Mouse (Mus musculus) layer of hippocampus, adult 11-12 months (tissue): ENCODE measurements around the gene 2310009B15Rik.

Source experiments
- DNase-seq: peaks from one replicate; pipeline ENCODE4 v3.0.0; 2022; ENCODE audit warnings: low spot score

The 2310009B15Rik gene

GRCm38 (mm10) chr1:138842315-138842714 lies 14.3 kb downstream of the 2310009B15Rik start:
- DNase-seq = no peak

- no peak for DNase-seq
Measured at GRCm38 (mm10) chr1:138841306-138842095, 15.2 kb downstream of the 2310009B15Rik start.

- DNase-seq = no peak
Measured at GRCm38 (mm10) chr1:138840440-138841305, 16.0 kb downstream of the 2310009B15Rik start.

GRCm38 (mm10) chr1:138839809-138840430 lies 16.7 kb downstream of the 2310009B15Rik start:
- DNase-seq = no peak

- no peak for DNase-seq
Measured at GRCm38 (mm10) chr1:138839291-138839690, 17.4 kb downstream of the 2310009B15Rik start.

- DNase-seq = no peak
Measured at GRCm38 (mm10) chr1:138837786-138838743, 18.6 kb downstream of the 2310009B15Rik start.

GRCm38 (mm10) chr1:138835355-138835900 lies 21.2 kb downstream of the 2310009B15Rik start:
- no peak for DNase-seq

- no peak for DNase-seq
Measured at GRCm38 (mm10) chr1:138831309-138831708, 25.3 kb downstream of the 2310009B15Rik start.

- no peak for DNase-seq
Measured at GRCm38 (mm10) chr1:138826841-138827240, 29.8 kb downstream of the 2310009B15Rik start.

- no peak for DNase-seq
Measured at GRCm38 (mm10) chr1:138822985-138823322, 33.7 kb downstream of the 2310009B15Rik start.

GRCm38 (mm10) chr1:138822255-138822984 lies 34.2 kb downstream of the 2310009B15Rik start:
- DNase-seq = no peak
